Mouse (Mus musculus) kidney, embryonic 14.5 days (tissue): ENCODE data around the gene Sipa1l1. TPM values are rescaled to one million over a fixed set of nuclear protein-coding genes. Genes with fewer than 3 reads are reported as not detected.
A peak's percentile ranks its signal among the peaks of the same experiment; 100 is the strongest.

ENCODE experiments used
- ATAC-seq: fragments of 200-750 bp; cut with Nextera tagmentation; 2 replicates; pipeline ENCODE4 v1.8.0; 2017; ENCODE audit warnings: moderate number of reproducible peaks, mild to moderate bottlenecking, moderate TSS enrichment, moderate library complexity; ENCODE audit not compliant: low FRiP score, low TSS enrichment
- H3K27ac ChIP-seq: fragments of 300-500 bp; sonication (generic); 2 replicates; pipeline ENCODE4 v1.5.1; 2014; ENCODE audit warnings: low read depth, mild to moderate bottlenecking, low read length, moderate library complexity, mixed read lengths
- H3K27me3 ChIP-seq: fragments of 300-500 bp; sonication (generic); 2 replicates; pipeline ENCODE4 v1.6.1; 2014; ENCODE audit warnings: mild to moderate bottlenecking, low read length; ENCODE audit not compliant: control insufficient read depth, insufficient read depth
- H3K36me3 ChIP-seq: fragments of 300-500 bp; sonication (generic); 2 replicates; pipeline ENCODE4 v1.6.1; 2014; ENCODE audit warnings: low read length, mixed read lengths; ENCODE audit not compliant: control insufficient read depth, insufficient read depth
- H3K4me1 ChIP-seq: fragments of 300-500 bp; sonication (generic); 2 replicates; pipeline ENCODE4 v1.6.1; 2014; ENCODE audit warnings: low read length, mixed read lengths; ENCODE audit not compliant: control insufficient read depth, insufficient read depth
- H3K4me2 ChIP-seq: fragments of 300-500 bp; sonication (generic); replicated peaks from 2 replicates; pipeline ENCODE4 v1.6.1; 2014; ENCODE audit warnings: low read depth, mild to moderate bottlenecking, low read length
- H3K4me3 ChIP-seq: fragments of 300-500 bp; sonication (generic); 2 replicates; pipeline ENCODE4 v1.5.1; 2014; ENCODE audit warnings: mild to moderate bottlenecking, low read length
- H3K9ac ChIP-seq: fragments of 300-500 bp; sonication (generic); 2 replicates; pipeline ENCODE4 v1.6.1; 2014; ENCODE audit warnings: low read depth, mild to moderate bottlenecking, low read length, moderate library complexity
- H3K9me3 ChIP-seq: fragments of 300-500 bp; sonication (generic); 2 replicates; pipeline ENCODE4 v1.6.1; 2016; ENCODE audit warnings: low read length; ENCODE audit not compliant: control insufficient read depth
- WGBS: fragments of 180-500 bp; shearing (Covaris S2); extraction: QIAGEN DNeasy Blood & Tissue Kit; methylation state at CpG from one replicate; pipeline ENCODE4 v1.1.7; 2014; 5-methylcytosine and 5-hydroxymethylcytosine counted together
- polyA plus RNA-seq: library from polyadenylated mRNA; unstranded; fragments of >200 nt; fragmentation: Nextera tagmentation; extraction: Ambion mirVana; gene quantifications from 2 replicates; pipeline ENCODE4 v1.2.1, GENCODE M21; 2014

Gene Sipa1l1
- polyA plus RNA-seq, 1 experiment from 2014 or later = 43.8 TPM

- Histone ChIP-seq H3K36me3 (no peaks in the 10 kb centered on the region), H3K27ac (peak overlapping the region; percentile 25; the same call in 1 of the 2 replicates), H3K9me3 (no peaks in the 10 kb centered on the region), H3K9ac (no peak overlapping the region), H3K4me3 (no peak overlapping the region), H3K27me3 (no peaks in the 10 kb centered on the region), H3K4me1 (peaks cover 41% of the 10 kb centered on the region), H3K4me2 (no peak overlapping the region)
- 41% methylated on average over 4 of the region's 4 CpGs for WGBS
- peak; percentile 25; the same call in 1 of the 2 replicates for ATAC-seq
These were observed 56.7 kb downstream of the Sipa1l1 start for GRCm38 (mm10) chr12:82225751-82226228.

GRCm38 (mm10) chr12:82226311-82227066, 57.4 kb downstream of the Sipa1l1 start:
- Histone ChIP-seq H3K9ac (no peak overlapping the region), H3K27ac (peak overlapping the region; percentile 25; the same call in 1 of the 2 replicates), H3K4me1 (peaks cover 42% of the 10 kb centered on the region), H3K4me3 (no peak overlapping the region), H3K4me2 (no peak overlapping the region), H3K27me3 (no peaks in the 10 kb centered on the region), H3K9me3 (no peaks in the 10 kb centered on the region), H3K36me3 (no peaks in the 10 kb centered on the region)
- WGBS = 35% methylated on average over 6 of the region's 6 CpGs
- peak; percentile 82 for ATAC-seq

GRCm38 (mm10) chr12:82230127-82230526, 61.0 kb downstream of the Sipa1l1 start:
- no peak for ATAC-seq

GRCm38 (mm10) chr12:82231191-82231590, 62.1 kb downstream of the Sipa1l1 start:
- 46% methylated on average over 7 of the region's 7 CpGs for WGBS
- Histone ChIP-seq H3K9ac (no peak overlapping the region), H3K4me2 (no peak overlapping the region), H3K27ac (no peak overlapping the region), H3K4me3 (no peak overlapping the region), H3K4me1 (peaks cover 38% of the 10 kb centered on the region), H3K27me3 (no peaks in the 10 kb centered on the region), H3K9me3 (no peaks in the 10 kb centered on the region), H3K36me3 (0 out of 2 replicates have a peak, but pooled peaks cover 3% of the 10 kb centered on the region)
- no peak for ATAC-seq

More at GRCm38 (mm10) chr12:82230127-82230526, 61.0 kb downstream of the Sipa1l1 start:
- 0 out of 2 replicates have a peak, but pooled peaks cover 3% of the 10 kb centered on the region for H3K36me3 ChIP-seq
- H3K4me2 ChIP-seq = no peak overlapping the region
- H3K9me3 ChIP-seq = no peaks in the 10 kb centered on the region
- WGBS = 64% methylated on average over 4 of the region's 4 CpGs
- H3K27me3 ChIP-seq = no peaks in the 10 kb centered on the region
- H3K4me1 ChIP-seq = peaks cover 48% of the 10 kb centered on the region
- H3K9ac ChIP-seq = no peak overlapping the region
- no peak overlapping the region for H3K27ac ChIP-seq
- H3K4me3 ChIP-seq = no peak overlapping the region

GRCm38 (mm10) chr12:82233177-82233576, 64.1 kb downstream of the Sipa1l1 start:
- 84% methylated on average over 3 of the region's 3 CpGs for WGBS
- Histone ChIP-seq H3K9ac (no peak overlapping the region), H3K4me2 (no peak overlapping the region), H3K27me3 (no peaks in the 10 kb centered on the region), H3K4me3 (no peak overlapping the region), H3K4me1 (peaks cover 26% of the 10 kb centered on the region), H3K9me3 (no peaks in the 10 kb centered on the region), H3K36me3 (0 out of 2 replicates have a peak, but pooled peaks cover 3% of the 10 kb centered on the region), H3K27ac (no peak overlapping the region)
- ATAC-seq = no peak

GRCm38 (mm10) chr12:82234463-82235223, 65.5 kb downstream of the Sipa1l1 start:
- no peak overlapping the region for H3K27ac ChIP-seq
- H3K4me1 ChIP-seq = peaks cover 21% of the 10 kb centered on the region
- no peaks in the 10 kb centered on the region for H3K9me3 ChIP-seq
- no peak overlapping the region for H3K9ac ChIP-seq
- WGBS = 74% methylated on average over 14 of the region's 14 CpGs
- no peaks in the 10 kb centered on the region for H3K27me3 ChIP-seq
- peak; percentile 24; the same call in 1 of the 2 replicates for ATAC-seq
- H3K4me2 ChIP-seq = no peak overlapping the region
- no peak overlapping the region for H3K4me3 ChIP-seq
- 0 out of 2 replicates have a peak, but pooled peaks cover 3% of the 10 kb centered on the region for H3K36me3 ChIP-seq

- no peaks in the 10 kb centered on the region for H3K27me3 ChIP-seq
- H3K9ac ChIP-seq = no peak overlapping the region
- no peak overlapping the region for H3K4me3 ChIP-seq
- no peak for ATAC-seq
- no peak overlapping the region for H3K4me2 ChIP-seq
- H3K27ac ChIP-seq = no peak overlapping the region
- WGBS = 94% methylated on average over 4 of the region's 4 CpGs
- peaks cover 11% of the 10 kb centered on the region; the same call in 1 of the 2 replicates for H3K4me1 ChIP-seq
- no peaks in the 10 kb centered on the region for H3K9me3 ChIP-seq
- H3K36me3 ChIP-seq = 0 out of 2 replicates have a peak, but pooled peaks cover 3% of the 10 kb centered on the region
These were observed 68.0 kb downstream of the Sipa1l1 start for GRCm38 (mm10) chr12:82237095-82237494.

GRCm38 (mm10) chr12:82237946-82238345, 68.8 kb downstream of the Sipa1l1 start:
- Histone ChIP-seq H3K36me3 (0 out of 2 replicates have a peak, but pooled peaks cover 3% of the 10 kb centered on the region), H3K27me3 (no peaks in the 10 kb centered on the region), H3K9ac (no peak overlapping the region), H3K9me3 (no peaks in the 10 kb centered on the region), H3K4me1 (peaks cover 5% of the 10 kb centered on the region; the same call in 1 of the 2 replicates), H3K4me2 (no peak overlapping the region), H3K27ac (no peak overlapping the region), H3K4me3 (no peak overlapping the region)
- 55% methylated on average over 4 of the region's 4 CpGs for WGBS
- no peak for ATAC-seq
